Mouse (Mus musculus) bone marrow macrophage, adult 2 months (primary cell): ENCODE data around the gene Tlr2. TPM values are rescaled to one million over a fixed set of nuclear protein-coding genes. Genes with fewer than 3 reads are reported as not detected.

ENCODE experiments used
- H3K27ac ChIP-seq: 2 replicates; pipeline ENCODE4 v1.5.1; 2012; ENCODE audit warnings: low read depth, low read length; ENCODE audit not compliant: insufficient read depth
- H3K4me1 ChIP-seq: 2 replicates; pipeline ENCODE4 v1.6.1; 2012; ENCODE audit warnings: low read length; ENCODE audit not compliant: control insufficient read depth, insufficient read depth
- H3K4me3 ChIP-seq: 2 replicates; pipeline ENCODE4 v1.5.1; 2012; ENCODE audit warnings: mild to moderate bottlenecking, low read length, moderate library complexity; ENCODE audit not compliant: insufficient read depth
- CTCF ChIP-seq: IDR thresholded peaks from 2 replicates; pipeline ENCODE4 v1.5.1; 2012; ENCODE audit warnings: low read depth, mild to moderate bottlenecking, low read length, moderate library complexity
- POLR2A ChIP-seq: IDR thresholded peaks from 2 replicates; pipeline ENCODE4 v1.6.1; 2012; ENCODE audit warnings: mild to moderate bottlenecking, low read depth, low read length, borderline replicate concordance
- polyA plus RNA-seq: library from polyadenylated mRNA; stranded (reverse); fragments of >200 nt; gene quantifications from 2 replicates; pipeline ENCODE4 v1.2.4, GENCODE M21; 2012; ENCODE audit not compliant: missing spikeins, insufficient read depth, insufficient read length

Gene Tlr2
- polyA plus RNA-seq, 1 experiment = 121 TPM

DNA sequence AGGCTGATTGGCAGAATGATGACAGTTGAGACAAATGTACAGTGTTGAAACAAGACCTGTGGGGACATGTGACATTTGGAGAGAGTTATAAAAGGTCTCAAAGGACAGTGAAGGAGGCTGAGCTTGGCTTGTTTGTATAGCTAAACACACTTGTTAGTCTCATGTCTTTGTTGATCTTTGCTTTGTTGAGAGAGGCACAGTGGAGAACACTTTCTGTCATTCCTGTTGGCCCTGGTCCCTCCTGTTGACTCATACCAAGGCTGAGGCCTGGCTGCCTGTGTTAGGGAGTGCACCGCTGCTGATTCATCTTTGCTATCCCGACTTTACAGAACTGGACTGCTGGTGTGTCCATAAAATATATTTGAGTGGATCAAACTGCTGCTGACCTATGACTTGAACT is 23.6 kb upstream of the Tlr2 start:
- Histone ChIP-seq H3K27ac (no peak overlapping the region), H3K4me3 (no peak overlapping the region), H3K4me1 (peaks cover 46% of the 10 kb centered on the region)
- TF ChIP-seq CTCF (no peak), POLR2A (no peak)

DNA sequence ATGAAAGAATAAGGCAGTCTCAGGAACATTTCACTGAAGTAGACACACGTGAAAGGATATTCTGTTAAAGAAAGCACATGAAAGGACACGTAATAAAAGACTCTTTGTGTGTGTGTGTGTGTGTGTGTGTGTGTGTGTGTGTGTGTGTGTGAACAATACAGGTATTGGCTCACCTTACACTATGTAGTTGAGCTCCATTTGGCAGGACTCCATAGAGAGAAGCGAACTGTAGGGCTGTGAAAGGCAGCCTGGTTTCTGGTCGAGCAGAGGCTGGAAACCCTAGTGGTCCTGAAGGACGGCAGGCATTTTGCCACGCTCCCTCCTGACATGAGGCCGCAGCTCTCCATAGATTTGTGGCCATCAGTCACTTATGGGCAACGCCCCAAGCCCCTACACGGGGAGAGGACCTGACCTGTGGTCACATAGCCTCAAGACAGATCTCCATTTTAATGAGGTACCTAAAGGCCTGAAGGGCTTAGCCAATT is 22.5 kb upstream of the Tlr2 start:
- Histone ChIP-seq H3K4me1 (peaks cover 55% of the 10 kb centered on the region), H3K27ac (peak overlapping the region; percentile 90), H3K4me3 (no peak overlapping the region)
- TF ChIP-seq CTCF = no peak
- TF ChIP-seq POLR2A = no peak

DNA sequence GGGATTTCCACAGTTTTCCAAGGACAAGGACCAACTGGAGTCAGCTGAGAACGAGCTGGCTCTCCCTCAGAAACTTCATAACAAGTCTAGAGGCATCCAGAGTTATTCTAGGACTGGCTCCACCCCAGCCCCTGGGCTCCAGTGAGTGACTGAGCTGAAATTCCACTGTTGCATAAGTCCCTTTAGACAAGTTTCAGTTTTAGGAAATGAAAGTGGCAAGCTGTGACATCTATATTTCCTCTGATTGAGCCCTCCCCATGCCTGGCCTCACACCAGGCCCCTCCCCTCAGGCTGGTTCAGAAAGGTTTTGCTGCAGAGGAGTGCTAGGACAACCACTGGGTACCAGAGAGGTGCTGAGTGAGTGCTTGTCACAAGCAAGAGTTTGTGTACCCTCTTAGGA is 21.4 kb upstream of the Tlr2 start:
- Histone ChIP-seq H3K4me1 (peaks cover 63% of the 10 kb centered on the region), H3K27ac (peak overlapping the region; percentile 96), H3K4me3 (peak overlapping the region; percentile 36)
- no peak for TF ChIP-seq CTCF
- no peak for TF ChIP-seq POLR2A

DNA sequence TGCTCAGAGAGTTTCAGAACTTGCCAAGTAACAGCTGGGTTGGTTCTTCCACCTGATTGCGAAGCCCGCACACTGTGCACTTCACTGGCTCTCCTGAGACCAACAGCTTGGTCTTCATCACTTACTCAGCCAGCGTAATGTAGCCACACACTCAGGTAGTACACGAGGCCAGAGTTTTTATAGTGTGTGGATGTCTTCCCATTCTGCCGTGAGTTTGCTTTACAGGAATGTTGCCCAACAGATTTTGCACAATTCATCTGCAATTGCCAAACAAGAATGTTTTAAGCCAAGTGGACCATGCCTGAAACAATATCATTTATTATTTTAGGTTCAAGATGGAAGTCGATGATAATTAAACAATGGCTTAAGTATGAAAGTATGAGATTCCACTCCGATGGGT is 18.0 kb upstream of the Tlr2 start:
- peak overlapping the region; percentile 60; the same call in 1 of the 2 replicates for H3K27ac ChIP-seq
- TF ChIP-seq CTCF (no peak), POLR2A (no peak)
- no peak overlapping the region for H3K4me3 ChIP-seq
- H3K4me1 ChIP-seq = peaks cover 63% of the 10 kb centered on the region

DNA sequence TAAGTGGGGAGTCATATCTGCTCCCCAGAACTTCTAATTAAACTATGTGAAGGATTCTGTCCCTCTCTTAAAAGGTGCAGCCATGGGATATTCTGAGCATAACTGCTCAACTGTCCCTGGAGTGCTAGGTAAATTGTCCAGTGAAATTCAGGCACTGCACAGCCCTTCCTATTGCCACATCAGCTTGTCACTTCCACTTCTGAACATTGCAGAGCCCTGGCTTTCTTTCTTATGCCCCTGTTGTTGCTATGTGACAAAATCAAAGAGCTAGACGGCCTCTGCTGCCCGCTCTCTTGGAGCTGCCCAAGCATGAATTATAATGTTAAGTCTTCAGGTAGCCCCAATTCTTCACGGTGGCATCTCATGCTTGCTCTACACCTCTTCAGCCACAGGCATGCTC is 17.5 kb upstream of the Tlr2 start:
- Histone ChIP-seq H3K4me1 (peaks cover 58% of the 10 kb centered on the region), H3K4me3 (no peak overlapping the region), H3K27ac (peak overlapping the region; percentile 60)
- TF ChIP-seq POLR2A = no peak
- TF ChIP-seq CTCF = no peak

DNA sequence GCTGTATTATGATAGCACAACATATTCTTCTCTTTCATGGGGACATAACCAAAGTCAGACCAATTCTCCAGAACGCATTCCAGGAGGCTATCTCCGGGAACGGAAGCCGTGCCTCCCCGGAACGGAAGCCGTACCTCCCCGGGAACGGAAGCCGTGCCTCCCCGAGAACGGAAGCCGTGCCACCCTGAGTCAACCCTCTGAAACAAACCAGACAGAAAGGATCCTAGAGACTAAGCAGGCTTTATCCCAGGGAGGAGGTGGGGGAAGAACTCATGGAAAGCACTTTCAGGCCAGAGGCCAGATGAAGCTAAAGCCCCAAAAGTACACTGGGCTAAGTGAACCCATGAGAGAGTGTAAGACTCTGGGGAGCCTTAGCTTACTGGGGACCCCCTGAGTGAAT is 16.1 kb upstream of the Tlr2 start:
- TF ChIP-seq POLR2A = no peak
- TF ChIP-seq CTCF = no peak
- peaks cover 51% of the 10 kb centered on the region for H3K4me1 ChIP-seq
- H3K27ac ChIP-seq = no peak overlapping the region
- H3K4me3 ChIP-seq = no peak overlapping the region

DNA sequence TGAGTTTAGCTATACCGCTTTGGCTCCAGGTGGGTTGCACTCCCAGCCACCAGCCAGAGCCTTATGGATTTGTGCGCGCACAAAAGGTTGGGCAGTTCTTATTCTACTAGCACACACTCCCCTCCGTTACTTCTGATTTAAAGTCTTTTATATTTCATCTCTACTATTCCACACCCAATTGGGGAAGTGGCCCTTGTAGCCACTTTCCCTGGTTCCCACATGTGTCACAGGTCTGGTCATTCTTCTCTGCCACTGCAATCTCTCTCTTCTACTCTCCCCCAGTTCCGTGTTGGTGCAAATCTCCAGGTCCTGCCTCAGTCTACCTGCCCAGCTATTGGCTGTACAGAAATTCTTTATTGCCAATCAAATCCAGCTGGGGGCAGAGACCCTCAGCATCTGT is 14.1 kb upstream of the Tlr2 start:
- TF ChIP-seq CTCF (no peak), POLR2A (no peak)
- H3K4me1 ChIP-seq = peaks cover 36% of the 10 kb centered on the region
- no peak overlapping the region for H3K4me3 ChIP-seq
- no peak overlapping the region for H3K27ac ChIP-seq

DNA sequence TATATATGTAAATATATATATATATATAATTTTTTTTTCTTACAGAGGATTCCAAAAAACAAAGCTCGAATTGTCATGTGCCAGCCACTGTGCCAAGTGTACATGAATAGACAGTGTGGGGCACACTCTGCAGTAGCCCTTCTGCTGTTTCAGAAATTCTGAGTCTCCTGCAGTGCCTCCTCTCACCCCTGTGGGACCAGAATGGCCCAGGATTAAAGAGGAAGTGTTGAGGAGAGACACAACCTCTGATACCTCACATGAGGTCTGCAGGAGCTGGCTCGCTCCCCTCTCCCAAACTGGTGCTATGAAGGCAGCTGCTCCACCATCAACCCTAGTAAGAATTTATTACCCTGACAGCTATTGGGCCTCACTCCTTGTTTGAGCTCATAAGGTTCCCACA is 7.8 kb upstream of the Tlr2 start:
- H3K27ac ChIP-seq = no peak overlapping the region
- TF ChIP-seq CTCF (no peak), POLR2A (no peak)
- no peak overlapping the region for H3K4me3 ChIP-seq
- H3K4me1 ChIP-seq = peaks cover 18% of the 10 kb centered on the region

DNA sequence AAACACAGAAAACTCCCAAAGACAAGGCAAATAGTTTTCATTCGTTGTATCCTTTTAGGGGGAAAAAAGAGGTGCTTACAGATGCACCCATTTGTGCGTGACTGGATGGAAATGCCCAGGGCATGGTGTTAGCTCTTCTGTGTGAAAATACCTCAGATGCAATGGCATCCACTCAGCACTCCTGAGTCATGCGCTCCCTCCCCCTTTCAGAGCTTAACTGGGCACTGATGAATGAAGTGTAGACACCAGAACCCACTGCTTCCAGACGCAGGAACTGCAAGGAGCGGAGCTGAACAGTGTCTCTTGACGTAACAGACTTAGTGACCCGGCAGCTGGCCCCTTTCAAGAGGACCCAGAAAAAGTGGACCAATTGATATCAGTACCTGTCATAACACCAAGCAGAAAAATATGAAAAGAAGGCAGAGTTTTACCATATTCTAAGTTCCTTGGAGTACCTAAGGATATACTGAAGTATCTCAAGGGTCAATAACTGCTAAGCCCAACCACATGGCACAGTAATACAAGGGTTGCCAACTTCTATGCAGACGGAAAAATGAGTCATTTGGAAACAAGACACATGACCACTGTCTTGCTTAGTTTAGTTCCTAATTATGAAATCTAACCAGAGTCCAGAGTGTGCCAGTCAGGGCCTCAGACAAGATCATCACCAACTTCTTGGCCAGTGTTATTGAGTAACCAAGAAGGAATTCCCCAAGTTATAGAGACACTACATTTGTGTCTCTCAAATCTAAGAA is 3.4 kb upstream of the Tlr2 start:
- TF ChIP-seq CTCF (no peak), POLR2A (no peak)
- peak overlapping the region; percentile 14 for H3K4me3 ChIP-seq
- peaks cover 43% of the 10 kb centered on the region for H3K4me1 ChIP-seq
- H3K27ac ChIP-seq = peak overlapping the region; percentile 84

DNA sequence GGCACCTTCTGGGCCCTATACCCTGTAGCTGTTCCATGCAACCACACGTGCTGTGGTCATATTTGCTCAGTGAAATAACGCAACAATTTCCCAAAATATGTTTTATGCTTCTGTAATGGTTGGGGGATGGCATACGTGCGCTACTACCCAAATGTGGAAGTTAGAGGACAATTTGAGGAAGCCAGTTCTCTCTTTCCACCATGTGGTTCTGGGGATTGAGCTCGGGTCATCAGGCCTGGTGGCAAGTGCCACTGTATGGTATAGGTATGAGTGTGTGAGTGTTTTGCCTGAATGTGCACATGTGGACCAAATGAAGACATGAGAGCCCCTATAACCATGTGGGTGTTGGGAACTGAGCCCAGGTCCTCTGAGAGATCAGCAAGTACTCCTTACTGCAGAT is 2.1 kb downstream of the Tlr2 start:
- TF ChIP-seq POLR2A (no peak), CTCF (no peak)
- Histone ChIP-seq H3K4me3 (peak overlapping the region; percentile 71), H3K4me1 (peaks cover 57% of the 10 kb centered on the region), H3K27ac (peak overlapping the region; percentile 88)
